ENCODE assay signal across 8 mouse cellular contexts in genomic region chr4:130913077-130913476, GRCm38 (mm10). TPM values are rescaled to one million over a fixed set of nuclear protein-coding genes. Genes with fewer than 3 reads are reported as not detected.
A peak's percentile ranks its signal among the peaks of the same experiment; 100 is the strongest.
DNase-seq lines count a peak whose midpoint lies in the region; ATAC-seq and TF ChIP-seq lines count a peak whose summit lies in the region.

TSS of gene Laptm5 (plus strand) at chr4:130913125.

- ATAC-seq in heart, embryonic 14.5 days (ENCODE audit: insufficient number of reproducible peaks, insufficient read depth, low FRiP score, low read depth), result no peak

- no peak for TF ChIP-seq CTCF in brain, embryonic 14.5 days (IDR thresholded peaks at IDR 0.05; ENCODE audit: borderline replicate concordance, extremely low read depth, insufficient read depth, insufficient read length)
- no peak for TF ChIP-seq CTCF in spleen, adult 2 months (IDR thresholded peaks at IDR 0.05; ENCODE audit: extremely low read depth, insufficient read depth, insufficient read length, insufficient replicate concordance)

- no peak within 1 kb of the TSS for H3K4me2 ChIP-seq in heart, embryonic 14.5 days (ENCODE audit: low read length)

- no peaks in the 10 kb centered on the region for H3K27me3 ChIP-seq in heart, embryonic 14.5 days (ENCODE audit: control insufficient read depth, insufficient read depth, low read length)
- no peaks in the 10 kb centered on the region for H3K27me3 ChIP-seq in spleen, adult 2 months (ENCODE audit: control insufficient read depth, insufficient read depth, low read length)

- H3K36me3 ChIP-seq in heart, embryonic 14.5 days (ENCODE audit: control insufficient read depth, insufficient read depth, low read length), result no peaks in the 10 kb centered on the region
- H3K36me3 ChIP-seq in spleen, adult 2 months (ENCODE audit: control insufficient read depth, insufficient read depth, low read length), result peaks cover 6% of the 10 kb centered on the region; the same call in 1 of the 2 replicates

- H3K9me3 ChIP-seq in heart, embryonic 14.5 days (ENCODE audit: control insufficient read depth, low read length), result no peaks in the 10 kb centered on the region

- peaks cover 8 to 27% of the 10 kb centered on the region in 2 experiments; a peak in 3 of 4 replicates for H3K4me1 ChIP-seq in heart, embryonic 14.5 days (ENCODE audit: control insufficient read depth in 2 of 2, insufficient read depth in 2 of 2, low read length in 2 of 2)
- H3K4me1 ChIP-seq in spleen, adult 2 months (ENCODE audit: control insufficient read depth, insufficient read depth, insufficient read length), result peaks cover 56% of the 10 kb centered on the region; the same call in 1 of the 2 replicates

- peak within 1 kb of the TSS in 1 of 2 experiments; percentile 19; a peak in 1 of 4 replicates for H3K27ac ChIP-seq in heart, embryonic 14.5 days (replicated peaks in 1 of 2; ENCODE audit: control insufficient read depth in 1 of 2, insufficient read depth in 1 of 2, low read depth in 2 of 2, low read length in 2 of 2)
- peak within 1 kb of the TSS; percentile 96 for H3K27ac ChIP-seq in spleen, adult 2 months (ENCODE audit: insufficient read depth, low read length)

- no peak for DNase-seq in gastrocnemius, postnatal 10 days
- no peak for DNase-seq in gastrocnemius, adult 18-20 months (ENCODE audit: low spot score)
- DNase-seq in brain, embryonic 14.5 days (ENCODE audit: low read depth), result no peak
- peak; percentile 70 for DNase-seq in layer of hippocampus, adult 9-11 months
- DNase-seq in lung, postnatal 10 days, result peak; percentile 35
- DNase-seq in spleen, adult 2 months (ENCODE audit: low read depth in 1 of 2, low spot score in 2 of 2), result peak; percentile 83 to 85
- no peak for DNase-seq in c-Kit-positive CD71-positive TER-119-positive erythroid progenitor cells, embryonic 14.5 days (ENCODE audit: low spot score)

- no peak within 1 kb of the TSS for H3K4me3 ChIP-seq in heart, embryonic 14.5 days (ENCODE audit: control insufficient read depth in 1 of 2, insufficient read depth in 1 of 2, low read depth in 1 of 2, low read length in 2 of 2)
- peak within 1 kb of the TSS; percentile 97 for H3K4me3 ChIP-seq in spleen, adult 2 months (ENCODE audit: extremely low read depth, insufficient read depth, insufficient read length)

- no peak for TF ChIP-seq POLR2A in brain, embryonic 14.5 days (IDR thresholded peaks at IDR 0.05; ENCODE audit: borderline replicate concordance, extremely low read depth, insufficient read depth, insufficient read length, poor library complexity, severe bottlenecking)
- peak; percentile 98 for TF ChIP-seq POLR2A in spleen, adult 2 months (IDR thresholded peaks at IDR 0.05; ENCODE audit: low read depth, low read length)

- no peak within 1 kb of the TSS for H3K9ac ChIP-seq in heart, embryonic 14.5 days (ENCODE audit: low read length)

- 68% methylated on average over 11 of the region's 11 CpGs for WGBS in heart, embryonic 14.5 days
- 4% methylated on average over 11 of the region's 11 CpGs for WGBS in spleen, adult 2 months

RNA-seq across cellular contexts. Expression of gene Laptm5, which starts in this region (rescaled TPM):
- 10 to 100 TPM; 10.9 to 14.8 TPM for total RNA-seq in gastrocnemius, postnatal 10 days (2021)
- total RNA-seq in gastrocnemius, adult 18-20 months (2021), result 1 to 10 TPM; 2.7 to 6.0 TPM
- polyA plus RNA-seq in brain, embryonic 14.5 days (2012; rRNA removed), result 22.6 and 26.5 TPM in 2 replicates
- polyA plus RNA-seq in heart, embryonic 14.5 days (2014; fragmentation: Nextera tagmentation; extraction: Ambion mirVana), result 30.8 and 33.0 TPM in 2 replicates
- polyA plus RNA-seq in spleen, adult 2 months (2012; rRNA removed), result 903 and 1,004 TPM in 2 replicates

Comparison
In these comparisons a context has a peak if more than half of its experiments do, and no peak if none do; other contexts are left out.
1. RNA of gene Laptm5 (polyA plus RNA-seq): 903 to 1,004 TPM in spleen, adult 2 months; 30.8 to 33.0 TPM in heart, embryonic 14.5 days and 22.6 to 26.5 TPM in brain, embryonic 14.5 days; every median in the first group is over 10 times any median in the second.
2. DNase-seq: peak in layer of hippocampus, adult 9-11 months (single experiment), lung, postnatal 10 days (single experiment) and spleen, adult 2 months (2 of 2); none in gastrocnemius, postnatal 10 days (single experiment), gastrocnemius, adult 18-20 months (single experiment), brain, embryonic 14.5 days (single experiment) and c-Kit-positive CD71-positive TER-119-positive erythroid progenitor cells, embryonic 14.5 days (single experiment).